Mouse (Mus musculus): ENCODE results near the gene Epb41l2.

DNA sequence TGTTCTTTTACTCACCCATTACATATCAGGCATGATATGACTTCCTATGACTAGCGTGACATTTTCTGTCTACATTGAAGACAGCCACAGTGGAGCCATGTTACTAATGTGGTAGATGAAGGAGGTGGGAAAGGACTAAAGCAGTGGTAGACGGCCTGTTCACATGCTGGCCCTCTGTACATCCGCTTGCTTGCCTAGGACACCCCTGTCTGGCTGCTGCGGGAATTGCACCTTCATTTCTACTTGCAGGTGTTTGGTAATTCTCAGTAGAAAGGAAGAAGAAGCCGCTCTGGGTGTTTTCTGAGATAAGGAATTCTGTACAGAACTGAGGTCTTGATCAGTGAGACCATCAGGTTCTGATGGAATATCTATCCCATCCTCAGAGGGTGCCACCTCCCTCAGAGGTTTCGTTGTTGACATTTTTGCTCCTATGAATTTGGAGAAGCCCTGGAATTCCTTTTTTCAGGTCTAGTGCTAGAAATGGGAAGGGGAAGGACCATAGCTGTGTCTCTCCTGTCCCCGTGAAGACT, 55.7 kb downstream of the Epb41l2 start:
- TF ChIP-seq CTCF (IDR thresholded peaks at IDR 0.05; ENCODE audit: insufficient read depth, low read length): peak; percentile 61
- TF ChIP-seq POLR2A (IDR thresholded peaks at IDR 0.05; ENCODE audit: borderline replicate concordance, extremely low read depth, low read depth, low read length): no peak
